Mouse (Mus musculus) gastrocnemius, adult 2 months (tissue): ENCODE measurements around the gene Gm21294. TPM values are rescaled to one million over a fixed set of nuclear protein-coding genes. Genes with fewer than 3 reads are reported as not detected.
"Not testable (repeated sequence)": the region's sequence is repeated elsewhere in the genome, so short reads cannot be mapped to it uniquely, and the experiment has no call there.

Experiments used
- DNase-seq: peaks from one replicate; pipeline ENCODE4 v3.0.0; 2022
- H3K27ac ChIP-seq: fragments of 200-600 bp; 2 replicates; pipeline ENCODE4 v1.8.1; 2022; ENCODE audit warnings: mild to moderate bottlenecking
- H3K4me3 ChIP-seq: fragments of 200-600 bp; 2 replicates; pipeline ENCODE4 v1.8.1; 2022; ENCODE audit warnings: mild to moderate bottlenecking, moderate library complexity
- intact Hi-C: fragments of 180-260 bp; cut with DNase I; formaldehyde crosslinking; loops from one replicate; pipeline ENCODE4 v1.15.1; 2025
- long read RNA-seq, 2 experiments: library from polyadenylated mRNA; stranded (forward); transcript quantifications; one replicate each; pipeline ENCODE4 v2.0.0; 2021
- total RNA-seq, 2 experiments: library from RNA; stranded (reverse); gene quantifications; 2 replicates each; pipeline ENCODE4 v1.2.3; 2021

Gm21294 gene
- total RNA-seq, result not detected
- long read RNA-seq, experiment 1, result 0 reads
- long read RNA-seq, experiment 2, result 0 reads

DNA sequence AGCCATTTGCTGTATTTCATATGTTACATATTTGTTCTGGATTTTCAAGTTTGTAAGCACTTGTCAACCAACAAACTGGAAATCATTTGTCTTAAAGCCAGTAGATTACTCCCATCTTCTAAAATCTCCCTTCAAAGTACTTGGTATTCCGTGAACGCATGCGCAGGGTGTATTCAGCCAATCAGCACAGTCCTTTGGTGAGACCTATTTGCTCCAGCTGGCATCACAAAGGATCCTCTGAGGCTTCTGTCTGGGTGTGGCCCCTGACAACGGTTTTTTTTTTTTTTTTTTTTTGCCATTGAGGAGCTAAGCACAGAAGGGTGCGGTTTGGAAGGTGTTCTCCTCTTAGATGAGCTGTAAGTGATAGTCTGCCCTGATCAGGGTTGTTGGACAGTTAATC, at the start of gene Gm21294:
TSS of gene Gm21294 (plus strand) at position 301 of the 400 bp plus-strand sequence.
- H3K27ac ChIP-seq, intact Hi-C loops, H3K4me3 ChIP-seq, DNase-seq: not testable (repeated sequence)

GRCm38 (mm10) chrY:89126246-89126645, 73.6 kb downstream of the Gm21294 start:
- DNase-seq, intact Hi-C loops, H3K27ac ChIP-seq, H3K4me3 ChIP-seq: not testable (repeated sequence)
